Mouse (Mus musculus): Measurements from ENCODE around the gene Ndufb4. TPM values are rescaled to one million over a fixed set of nuclear protein-coding genes. Genes with fewer than 3 reads are reported as not detected.

The Ndufb4 gene
- polyA plus RNA-seq, 1 experiment from 2014 or later: 47.7 TPM

DNA sequence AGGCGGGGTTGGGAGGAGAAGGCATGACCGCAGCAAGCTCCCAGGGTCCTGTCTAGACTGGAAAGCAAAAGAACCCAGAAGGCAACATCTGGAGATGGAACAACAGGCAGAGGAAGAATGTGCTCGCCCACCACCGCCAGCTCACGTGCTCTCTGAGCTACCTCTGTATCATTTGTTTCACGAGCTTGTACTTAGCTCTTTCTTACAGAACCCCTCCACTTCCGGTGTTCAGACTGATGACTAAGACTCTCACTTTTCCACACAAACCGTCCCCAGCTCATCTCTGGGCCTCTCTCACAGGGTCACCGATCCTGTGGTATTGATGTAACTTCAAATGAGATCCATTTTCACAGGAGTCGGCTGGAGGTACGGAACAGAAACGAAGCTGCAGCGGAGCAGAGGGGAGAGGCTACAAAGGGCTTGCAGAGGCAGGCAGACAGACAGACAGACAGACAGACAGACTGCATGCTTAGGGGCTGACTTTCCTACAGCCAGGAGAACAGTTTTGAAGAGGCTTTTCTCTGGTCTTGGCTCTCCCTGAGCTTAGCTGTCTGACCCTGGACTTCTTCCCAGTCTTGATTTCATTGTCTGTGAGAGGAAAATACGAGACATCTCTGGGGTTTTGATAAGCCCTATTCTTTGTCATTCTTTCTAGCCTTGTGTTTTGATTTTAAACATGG is 33.2 kb upstream of the Ndufb4 start:
- H3K4me2 ChIP-seq: peak overlapping the region; percentile 49
- peaks cover 60% of the 10 kb centered on the region for H3K4me1 ChIP-seq (replicated peaks)
- 0 out of 2 replicates have a peak overlapping the region, but pooled peaks have one; percentile 8 for H3K4me3 ChIP-seq (replicated peaks)
- H3K9ac ChIP-seq: peak overlapping the region; percentile 49
- no peaks in the 10 kb centered on the region for H3K27me3 ChIP-seq
- H3K27ac ChIP-seq: no peak overlapping the region
- WGBS (ENCODE audit: insufficient replicate concordance): 52% methylated on average over 14 of the region's 14 CpGs
- no peak for ATAC-seq (ENCODE audit: low read depth)
- no peak for DNase-seq
- H3K36me3 ChIP-seq: no peaks in the 10 kb centered on the region
- H3K9me3 ChIP-seq (replicated peaks): no peaks in the 10 kb centered on the region

DNA sequence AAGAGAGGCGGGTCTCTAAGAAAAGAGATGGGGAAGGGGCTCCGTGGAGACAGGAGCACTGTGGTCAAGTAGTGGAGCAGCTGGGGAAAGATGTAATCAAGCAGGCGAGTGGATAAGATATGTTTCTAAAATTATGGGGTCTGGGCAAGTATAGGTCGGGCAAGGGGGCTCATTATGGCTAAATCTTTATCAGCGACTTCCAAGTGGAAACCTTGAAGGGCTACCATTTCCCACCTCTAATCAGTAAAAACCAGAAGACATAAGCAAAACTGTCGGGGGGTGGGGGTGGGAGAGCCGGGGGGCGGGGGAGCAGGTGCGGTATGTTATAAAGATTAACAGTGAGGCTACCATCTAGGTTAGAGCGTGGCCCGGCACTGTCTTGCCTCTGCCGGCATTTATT is 32.6 kb upstream of the Ndufb4 start:
- 0 out of 2 replicates have a peak overlapping the region, but pooled peaks have one; percentile 8 for H3K4me3 ChIP-seq (replicated peaks)
- peak; percentile 35; the same call in 1 of the 2 replicates for ATAC-seq (ENCODE audit: low read depth)
- WGBS (ENCODE audit: insufficient replicate concordance): 25% methylated on average over 12 of the region's 12 CpGs
- no peaks in the 10 kb centered on the region for H3K27me3 ChIP-seq
- DNase-seq: no peak
- H3K36me3 ChIP-seq: no peaks in the 10 kb centered on the region
- H3K9me3 ChIP-seq (replicated peaks): no peaks in the 10 kb centered on the region
- H3K4me2 ChIP-seq: peak overlapping the region; percentile 49
- H3K4me1 ChIP-seq (replicated peaks): peaks cover 64% of the 10 kb centered on the region
- H3K9ac ChIP-seq: peak overlapping the region; percentile 49; the same call in 1 of the 2 replicates
- no peak overlapping the region for H3K27ac ChIP-seq

DNA sequence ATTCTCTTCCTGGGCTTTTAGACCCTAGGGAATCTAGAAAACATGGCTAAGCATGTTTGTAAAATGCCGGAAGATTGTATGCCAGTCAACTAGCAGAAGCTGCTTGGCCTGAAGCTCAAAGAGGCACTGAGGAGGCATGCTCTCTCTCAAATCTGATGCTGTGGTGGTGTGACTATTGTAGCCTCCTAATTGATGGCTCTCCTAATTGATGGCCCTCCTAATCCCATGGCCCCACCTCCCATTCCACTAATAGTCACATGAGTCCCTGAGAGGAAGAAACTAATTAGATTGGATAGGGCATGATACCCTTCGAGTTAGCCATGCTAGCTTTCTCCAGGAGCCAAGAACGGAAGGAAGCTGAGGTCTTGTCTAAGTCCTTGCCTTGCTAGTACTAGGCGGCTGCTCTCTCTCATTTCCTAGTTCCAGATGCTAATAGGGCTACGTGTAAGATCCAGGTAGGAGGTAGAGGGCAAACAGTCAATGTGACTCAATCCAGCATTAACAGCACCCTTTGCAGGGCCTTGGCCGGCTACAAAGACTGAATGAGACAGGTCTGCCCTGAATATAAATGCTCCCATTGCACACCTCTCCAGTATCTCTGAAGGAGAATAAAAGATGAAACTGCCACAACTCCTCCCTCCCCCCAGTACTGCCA is 31.8 kb upstream of the Ndufb4 start:
- 73% methylated on average over 6 of the region's 6 CpGs for WGBS (ENCODE audit: insufficient replicate concordance)
- Histone ChIP-seq H3K4me3 (replicated peaks) (no peak overlapping the region), H3K4me2 (no peak overlapping the region), H3K9me3 (replicated peaks) (no peaks in the 10 kb centered on the region), H3K4me1 (replicated peaks) (peaks cover 64% of the 10 kb centered on the region), H3K9ac (no peak overlapping the region), H3K27me3 (no peaks in the 10 kb centered on the region), H3K36me3 (no peaks in the 10 kb centered on the region), H3K27ac (no peak overlapping the region)
- no peak for DNase-seq
- no peak for ATAC-seq (ENCODE audit: low read depth)

DNA sequence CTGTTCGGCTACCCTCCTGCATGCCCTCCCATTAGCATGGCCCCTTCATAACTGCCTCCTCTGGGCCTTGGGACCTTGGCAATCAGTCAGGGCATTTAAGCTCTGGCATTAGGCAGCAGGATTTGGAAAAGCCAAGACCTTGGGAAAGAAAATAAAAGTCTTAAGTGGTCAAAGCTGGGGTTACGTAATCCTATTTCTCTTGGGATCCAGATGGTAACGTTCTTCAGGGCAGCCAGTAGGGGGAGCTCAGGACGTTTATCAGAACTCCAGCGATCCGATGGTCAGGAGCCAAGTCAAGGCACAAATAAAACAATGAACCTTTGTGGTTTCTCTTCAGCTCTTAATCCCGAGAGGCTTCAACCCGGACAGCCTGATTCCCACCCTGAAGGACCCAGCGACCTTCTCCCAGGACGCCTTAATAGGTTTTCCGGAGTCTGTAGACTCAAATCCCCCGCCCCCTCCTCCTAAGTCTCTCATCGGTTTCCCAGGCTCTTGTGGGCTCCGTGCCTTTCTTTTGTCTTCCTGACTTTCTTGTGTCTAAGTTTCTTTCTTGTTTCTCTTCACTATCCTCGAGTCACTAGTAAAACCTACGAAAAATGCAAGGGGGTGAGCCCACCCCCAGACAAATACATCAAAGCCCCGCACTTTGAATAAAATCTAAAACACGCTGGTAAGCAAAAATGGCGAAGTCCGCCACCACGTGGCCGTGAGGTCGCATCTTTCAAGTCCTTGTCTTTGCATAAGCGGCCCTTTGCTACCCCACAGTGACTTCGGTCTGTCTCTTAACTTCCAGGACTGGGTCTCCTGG is 30.6 kb upstream of the Ndufb4 start:
- Histone ChIP-seq H3K9me3 (replicated peaks) (no peaks in the 10 kb centered on the region), H3K4me3 (replicated peaks) (peak overlapping the region; percentile 56), H3K27ac (no peak overlapping the region; the same call in 1 of the 2 replicates), H3K27me3 (no peaks in the 10 kb centered on the region), H3K4me2 (peak overlapping the region; percentile 78), H3K4me1 (replicated peaks) (peaks cover 62% of the 10 kb centered on the region), H3K36me3 (no peaks in the 10 kb centered on the region), H3K9ac (peak overlapping the region; percentile 66)
- peak; percentile 59 for DNase-seq
- peak; percentile 42; the same call in 1 of the 2 replicates for ATAC-seq (ENCODE audit: low read depth)
- WGBS (ENCODE audit: insufficient replicate concordance): 3% methylated on average over 25 of the region's 25 CpGs

DNA sequence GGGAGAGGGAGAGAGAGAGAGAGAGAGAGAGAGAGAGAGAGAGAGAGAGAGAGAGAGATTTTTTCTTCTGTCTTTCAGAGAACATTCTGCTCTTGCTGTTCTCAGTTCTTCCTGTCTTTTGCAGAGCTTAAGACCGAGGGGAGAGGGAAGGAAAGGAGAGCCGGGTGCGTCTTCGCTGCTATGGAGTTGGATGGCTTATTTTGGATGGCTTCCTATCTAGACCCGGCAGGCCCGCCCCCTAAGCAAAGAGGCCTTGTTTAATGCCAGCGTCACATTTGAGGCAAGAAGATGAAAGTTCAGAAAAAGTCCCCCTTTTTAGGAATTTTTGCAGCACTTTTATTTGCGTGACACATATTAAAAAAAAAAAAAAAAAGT is 30.0 kb upstream of the Ndufb4 start:
- Histone ChIP-seq H3K4me2 (peak overlapping the region; percentile 78), H3K27ac (no peak overlapping the region), H3K36me3 (no peaks in the 10 kb centered on the region), H3K9ac (peak overlapping the region; percentile 66; the same call in 1 of the 2 replicates), H3K4me3 (replicated peaks) (peak overlapping the region; percentile 56), H3K9me3 (replicated peaks) (no peaks in the 10 kb centered on the region), H3K4me1 (replicated peaks) (peaks cover 57% of the 10 kb centered on the region), H3K27me3 (no peaks in the 10 kb centered on the region)
- WGBS (ENCODE audit: insufficient replicate concordance): 14% methylated on average over 8 of the region's 8 CpGs
- ATAC-seq (ENCODE audit: low read depth): no peak
- DNase-seq: no peak

DNA sequence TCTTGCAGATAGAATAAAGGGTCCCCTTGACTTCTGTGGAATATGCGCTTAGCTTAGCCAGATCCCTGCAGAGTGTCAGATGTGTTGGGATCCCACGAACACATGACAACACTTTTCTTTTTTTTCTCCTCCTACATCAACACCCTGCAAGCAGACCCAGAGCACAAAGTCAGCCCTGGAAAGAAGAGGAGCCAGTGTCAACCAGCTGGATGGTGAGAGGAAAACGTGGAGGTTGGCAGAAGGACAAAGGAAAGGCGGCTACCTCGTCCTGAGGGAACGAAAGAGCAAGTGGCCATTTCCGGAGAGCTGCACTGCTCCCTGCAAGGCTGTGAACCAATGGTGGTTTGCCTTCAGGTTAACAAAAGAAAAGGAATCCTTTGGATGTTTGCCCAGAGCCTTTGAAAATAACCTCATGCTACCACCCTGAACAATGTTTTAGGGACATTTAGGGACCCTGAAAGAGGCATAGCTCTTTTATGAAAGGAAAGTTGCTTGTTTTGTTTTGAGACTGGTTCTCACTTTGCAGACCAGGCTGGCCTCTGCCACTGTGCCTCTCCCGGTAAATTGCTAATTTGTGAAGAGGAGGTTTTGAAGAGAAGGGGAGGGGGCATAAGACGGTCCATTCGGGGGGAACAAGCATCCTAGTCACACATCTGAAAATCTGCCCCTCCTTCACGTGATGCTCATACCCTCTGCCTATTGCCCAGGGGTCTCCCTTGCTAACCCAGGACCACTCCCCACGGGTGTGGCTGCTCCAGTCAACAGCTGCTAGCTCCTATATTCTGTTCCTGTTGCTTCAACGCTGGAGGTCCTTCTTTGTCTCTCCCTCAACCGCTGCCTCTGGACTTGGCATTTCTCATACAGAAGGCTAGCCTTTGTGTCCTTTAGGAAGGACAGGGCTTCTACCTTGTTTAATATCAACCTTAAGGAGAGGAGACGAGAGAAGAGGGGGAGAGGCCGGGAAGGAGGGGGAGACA is 29.2 kb upstream of the Ndufb4 start:
- Histone ChIP-seq H3K27ac (no peak overlapping the region), H3K36me3 (no peaks in the 10 kb centered on the region), H3K9ac (peak overlapping the region; percentile 13; the same call in 1 of the 2 replicates), H3K4me1 (replicated peaks) (peaks cover 52% of the 10 kb centered on the region), H3K4me2 (peak overlapping the region; percentile 78), H3K27me3 (no peaks in the 10 kb centered on the region), H3K9me3 (replicated peaks) (no peaks in the 10 kb centered on the region), H3K4me3 (replicated peaks) (no peak overlapping the region)
- ATAC-seq (ENCODE audit: low read depth) (no peak), DNase-seq (no peak)
- WGBS (ENCODE audit: insufficient replicate concordance): 27% methylated on average over 16 of the region's 16 CpGs

DNA sequence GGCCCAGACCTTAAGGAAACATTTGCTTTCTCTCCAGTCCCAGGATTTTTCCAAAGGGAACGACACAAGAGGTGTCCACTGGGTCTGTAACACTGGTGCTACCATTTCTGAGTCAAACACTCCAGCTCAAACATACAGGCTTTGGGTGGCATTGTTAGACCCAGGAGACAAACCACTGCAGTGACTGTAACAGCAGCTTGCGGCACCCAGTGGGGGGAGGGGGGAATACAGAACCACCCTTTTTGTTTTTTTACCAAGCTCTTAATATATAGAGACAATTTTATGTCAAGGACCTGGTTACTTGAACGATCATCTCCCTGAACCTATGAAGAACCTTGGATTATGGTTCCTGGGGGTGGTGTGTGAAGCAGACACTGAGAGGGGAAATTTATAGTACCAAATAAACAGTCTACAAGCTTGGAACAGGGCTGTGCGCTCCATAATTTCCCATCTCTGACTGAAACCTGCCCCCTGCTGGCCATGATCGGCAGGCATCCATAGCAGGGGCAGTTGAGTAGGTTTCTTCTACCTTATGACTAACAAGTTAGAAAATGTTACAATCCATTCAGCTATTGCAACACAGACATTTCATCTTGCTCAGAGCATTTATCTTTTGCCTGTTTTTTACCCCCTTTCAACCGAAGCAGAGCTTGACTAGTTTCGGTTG is 28.2 kb upstream of the Ndufb4 start:
- H3K27ac ChIP-seq: no peak overlapping the region
- WGBS (ENCODE audit: insufficient replicate concordance): 39% methylated on average over 7 of the region's 7 CpGs

DNA sequence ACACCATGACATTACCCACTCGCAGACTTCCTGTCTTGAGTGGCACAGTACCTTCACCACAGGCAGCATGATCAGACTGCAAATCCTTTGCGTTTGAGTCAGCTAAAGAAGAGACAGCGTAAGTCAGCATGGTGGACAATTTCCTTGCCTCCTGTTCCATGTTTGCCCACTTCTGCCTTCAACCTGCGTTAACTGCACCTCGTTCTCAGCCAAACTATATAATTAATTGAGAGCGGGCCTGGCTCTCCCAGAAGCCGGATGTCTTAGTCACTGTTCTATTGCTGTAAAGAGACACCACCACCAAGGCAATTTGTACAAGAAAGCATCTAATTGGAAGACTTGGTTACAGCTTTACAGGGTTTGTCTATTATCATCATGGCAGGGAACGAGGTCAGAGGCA is 26.6 kb upstream of the Ndufb4 start:
- no peak for ATAC-seq (ENCODE audit: low read depth)
- Histone ChIP-seq H3K27ac (no peak overlapping the region), H3K36me3 (no peaks in the 10 kb centered on the region), H3K4me1 (replicated peaks) (peaks cover 28% of the 10 kb centered on the region), H3K27me3 (no peaks in the 10 kb centered on the region), H3K9ac (no peak overlapping the region), H3K4me2 (no peak overlapping the region), H3K9me3 (replicated peaks) (no peaks in the 10 kb centered on the region), H3K4me3 (replicated peaks) (no peak overlapping the region)
- DNase-seq: no peak
- 71% methylated on average over 8 of the region's 8 CpGs for WGBS (ENCODE audit: insufficient replicate concordance)

More for the DNA sequence above, 28.2 kb upstream of the Ndufb4 start:
- H3K9ac ChIP-seq: no peak overlapping the region
- H3K4me2 ChIP-seq: no peak overlapping the region
- DNase-seq (peak; percentile 51), ATAC-seq (ENCODE audit: low read depth) (0 out of 2 replicates have a peak, but pooled peaks have one; percentile 30)
- no peaks in the 10 kb centered on the region for H3K9me3 ChIP-seq (replicated peaks)
- H3K4me1 ChIP-seq (replicated peaks): peaks cover 43% of the 10 kb centered on the region
- no peaks in the 10 kb centered on the region for H3K36me3 ChIP-seq
- no peak overlapping the region for H3K4me3 ChIP-seq (replicated peaks)
- no peaks in the 10 kb centered on the region for H3K27me3 ChIP-seq

DNA sequence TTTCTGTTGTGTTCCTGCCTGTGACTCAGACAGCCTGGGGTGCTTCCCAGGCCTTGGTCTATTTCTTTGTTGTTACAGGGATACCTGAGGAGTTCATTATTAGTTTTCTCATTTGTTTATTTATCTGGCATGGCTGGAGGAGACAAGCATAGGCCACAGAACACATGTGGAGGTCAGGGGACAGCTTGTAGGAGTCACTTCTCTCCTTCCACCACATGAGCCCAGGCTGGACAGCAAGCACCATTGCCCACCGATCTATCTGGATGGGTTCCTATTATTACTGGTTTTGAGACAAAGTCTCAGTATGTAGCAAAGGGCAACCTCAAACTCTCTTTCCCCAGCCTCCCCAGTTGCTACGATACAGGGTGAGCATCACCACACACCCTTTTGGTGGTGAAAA is 26.0 kb upstream of the Ndufb4 start:
- Histone ChIP-seq H3K4me1 (replicated peaks) (peaks cover 21% of the 10 kb centered on the region), H3K27ac (no peak overlapping the region), H3K36me3 (no peaks in the 10 kb centered on the region), H3K27me3 (no peaks in the 10 kb centered on the region), H3K9ac (no peak overlapping the region), H3K4me3 (replicated peaks) (no peak overlapping the region), H3K9me3 (replicated peaks) (no peaks in the 10 kb centered on the region), H3K4me2 (no peak overlapping the region)
- 75% methylated on average over 2 of the region's 2 CpGs for WGBS (ENCODE audit: insufficient replicate concordance)
- no peak for DNase-seq
- ATAC-seq (ENCODE audit: low read depth): no peak

DNA sequence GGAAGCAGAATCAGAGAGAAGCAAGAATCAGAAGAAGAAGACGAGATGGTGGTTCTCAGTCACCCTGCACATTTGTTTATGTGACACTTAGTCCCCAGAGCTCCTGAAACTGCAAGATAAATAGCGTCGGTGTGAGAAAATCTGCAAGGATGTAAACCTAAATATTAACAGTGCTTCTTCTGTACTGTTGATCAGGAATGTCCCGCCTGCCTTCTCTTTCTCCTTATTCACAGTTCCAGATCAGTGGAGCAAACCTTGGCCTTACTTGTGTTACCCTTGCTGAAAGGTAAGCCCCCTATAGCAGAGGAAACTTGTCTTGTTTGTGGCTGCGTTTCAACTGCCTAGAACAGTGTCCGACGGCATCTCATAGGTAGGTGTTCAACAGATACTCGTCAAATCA is 23.3 kb upstream of the Ndufb4 start:
- Histone ChIP-seq H3K4me2 (no peak overlapping the region), H3K9me3 (replicated peaks) (no peaks in the 10 kb centered on the region), H3K36me3 (no peaks in the 10 kb centered on the region), H3K4me3 (replicated peaks) (no peak overlapping the region), H3K9ac (no peak overlapping the region), H3K4me1 (replicated peaks) (peaks cover 4% of the 10 kb centered on the region), H3K27me3 (no peaks in the 10 kb centered on the region), H3K27ac (no peak overlapping the region)
- ATAC-seq (ENCODE audit: low read depth): no peak
- 71% methylated on average over 8 of the region's 8 CpGs for WGBS (ENCODE audit: insufficient replicate concordance)
- DNase-seq: no peak
